Comparison of ENCODE assay signal across 14 mouse cellular contexts in the genomic region with DNA sequence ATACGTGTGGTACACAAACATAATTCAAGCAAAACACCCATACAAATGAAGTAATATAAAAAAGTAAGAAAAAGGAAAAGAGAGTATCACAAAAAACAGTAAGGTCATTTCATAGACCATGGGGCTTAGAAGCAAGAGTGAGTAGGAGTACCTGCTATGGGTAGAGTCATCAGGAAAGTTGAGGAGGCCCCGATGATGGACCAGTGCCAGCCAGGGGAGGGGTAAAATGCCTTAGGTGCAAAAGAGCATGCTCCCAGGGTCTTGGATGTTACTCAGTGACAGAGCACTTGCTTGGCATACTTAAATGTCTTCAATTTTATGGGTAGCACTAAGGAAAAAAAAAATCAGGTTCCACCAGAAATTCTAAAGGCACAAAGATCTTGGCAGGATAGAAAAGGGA. TPM values are rescaled to one million over a fixed set of nuclear protein-coding genes. Genes with fewer than 3 reads are reported as not detected.
DNase-seq lines count a peak whose midpoint lies in the region; ATAC-seq and TF ChIP-seq lines count a peak whose summit lies in the region.
"Had no signal": no experiment of that assay in that cellular context is flagged by ENCODE, and none has a peak within 500 bp of the region (broad histone marks: within the 10 kb centered on the region; RNA-seq: fewer than 3 reads in every experiment).

No protein-coding gene starts in this region.

- H3K9me3 ChIP-seq in heart, embryonic 13.5 days = no peaks in the 10 kb centered on the region
- no peaks in the 10 kb centered on the region for H3K9me3 ChIP-seq in lung, embryonic 15.5 days
- no peaks in the 10 kb centered on the region for H3K9me3 ChIP-seq in kidney, postnatal 0 days (replicated peaks; ENCODE audit: low read length)
- H3K9me3 ChIP-seq in liver, embryonic 16.5 days (replicated peaks; ENCODE audit: control insufficient read depth, low read length) = no peaks in the 10 kb centered on the region
- H3K9me3 ChIP-seq: embryonic facial prominence, embryonic 15.5 days had no signal

- no peak for ATAC-seq in heart, embryonic 13.5 days (ENCODE audit: extremely low read depth, insufficient number of reproducible peaks, low FRiP score, low TSS enrichment)
- ATAC-seq in lung, embryonic 15.5 days (ENCODE audit: borderline replicate concordance, extremely low read depth, low FRiP score, low TSS enrichment) = no peak
- ATAC-seq in kidney, postnatal 0 days (replicated peaks; ENCODE audit: low FRiP score, low read depth) = no peak
- no peak for ATAC-seq in liver, embryonic 16.5 days (ENCODE audit: low read depth)
- ATAC-seq: forebrain, embryonic 14.5 days; hindbrain, postnatal 0 days had no signal

- DNase-seq in heart, postnatal 10 days = no peak
- DNase-seq in lung, adult 2 months = no peak
- DNase-seq in kidney, postnatal 0 days (ENCODE audit: low spot score) = no peak
- no peak for DNase-seq in T-cell, adult 2 months (ENCODE audit: low spot score)
- DNase-seq in adrenal gland, adult 8-10 months = no peak
- DNase-seq: lung, adult 18-20 months had no signal

- H3K27ac ChIP-seq in heart, embryonic 13.5 days (replicated peaks) = peak overlapping the region; percentile 98
- peak overlapping the region; percentile 25; the same call in 1 of the 2 replicates for H3K27ac ChIP-seq in lung, embryonic 15.5 days
- H3K27ac ChIP-seq in kidney, postnatal 0 days = peak overlapping the region; percentile 95
- H3K27ac ChIP-seq in liver, embryonic 16.5 days (ENCODE audit: low read length) = peak overlapping the region; percentile 70
- H3K27ac ChIP-seq: embryonic facial prominence, embryonic 15.5 days; hindbrain, postnatal 0 days; stomach, postnatal 0 days had no signal

- no peak for TF ChIP-seq POLR2A in lung, adult 2 months (IDR thresholded peaks at IDR 0.05; ENCODE audit: borderline replicate concordance, extremely low read depth, low read depth, low read length)

- WGBS in heart, embryonic 13.5 days = 78% methylated on average over 2 of the region's 2 CpGs
- 90% methylated on average over 2 of the region's 2 CpGs for WGBS in lung, embryonic 15.5 days
- WGBS in lung, adult 2 months = 78% methylated on average over 2 of the region's 2 CpGs
- WGBS in kidney, postnatal 0 days = 76% methylated on average over 2 of the region's 2 CpGs
- 78% methylated on average over 2 of the region's 2 CpGs for WGBS in liver, embryonic 16.5 days (ENCODE audit: insufficient replicate concordance)

- no peak overlapping the region for H3K9ac ChIP-seq in heart, embryonic 13.5 days
- no peak overlapping the region for H3K9ac ChIP-seq in lung, embryonic 15.5 days
- no peak overlapping the region for H3K9ac ChIP-seq in kidney, postnatal 0 days (ENCODE audit: low read depth, low read length)
- peak overlapping the region; percentile 15; the same call in 1 of the 2 replicates for H3K9ac ChIP-seq in liver, embryonic 16.5 days (ENCODE audit: low read depth, low read length)
- H3K9ac ChIP-seq: embryonic facial prominence, embryonic 15.5 days had no signal

- intact Hi-C loops in heart, postnatal 10 days (cut with DNase I) = no loop called here

- 0 out of 2 replicates have a peak overlapping the region, but pooled peaks have one; percentile 61 for H3K4me2 ChIP-seq in heart, embryonic 13.5 days
- no peak overlapping the region for H3K4me2 ChIP-seq in lung, embryonic 15.5 days
- H3K4me2 ChIP-seq in kidney, postnatal 0 days (ENCODE audit: low read length) = no peak overlapping the region
- H3K4me2 ChIP-seq in liver, embryonic 16.5 days (ENCODE audit: low read depth, low read length) = no peak overlapping the region
- H3K4me2 ChIP-seq: embryonic facial prominence, embryonic 15.5 days had no signal

- H3K4me3 ChIP-seq in heart, embryonic 13.5 days = no peak overlapping the region
- H3K4me3 ChIP-seq in lung, embryonic 15.5 days = no peak overlapping the region
- H3K4me3 ChIP-seq in lung, adult 2 months (replicated peaks; ENCODE audit: extremely low read depth, low read depth, low read length) = no peak overlapping the region
- no peak overlapping the region for H3K4me3 ChIP-seq in kidney, postnatal 0 days (replicated peaks; ENCODE audit: low read depth, low read length)
- no peak overlapping the region for H3K4me3 ChIP-seq in liver, embryonic 16.5 days (ENCODE audit: low read depth, low read length)
- H3K4me3 ChIP-seq: embryonic facial prominence, embryonic 15.5 days had no signal

- no peak for TF ChIP-seq CTCF in lung, adult 2 months (IDR thresholded peaks at IDR 0.05; ENCODE audit: insufficient read depth, low read length)
- no peak for TF ChIP-seq CTCF in kidney, postnatal 0 days (IDR thresholded peaks at IDR 0.05; ENCODE audit: low read depth)

- peaks cover 97% of the 10 kb centered on the region for H3K4me1 ChIP-seq in heart, embryonic 13.5 days
- peaks cover 68% of the 10 kb centered on the region for H3K4me1 ChIP-seq in lung, embryonic 15.5 days
- peaks cover 63% of the 10 kb centered on the region for H3K4me1 ChIP-seq in lung, adult 2 months (ENCODE audit: control insufficient read depth, insufficient read depth, low read length)
- H3K4me1 ChIP-seq in kidney, postnatal 0 days (replicated peaks; ENCODE audit: insufficient read depth, low read length) = peaks cover 29% of the 10 kb centered on the region; the same call in 1 of the 2 replicates
- H3K4me1 ChIP-seq in liver, embryonic 16.5 days (ENCODE audit: control insufficient read depth, low read depth, low read length) = peaks cover 89% of the 10 kb centered on the region

- H3K27me3 ChIP-seq in heart, embryonic 13.5 days (replicated peaks) = no peaks in the 10 kb centered on the region
- no peaks in the 10 kb centered on the region for H3K27me3 ChIP-seq in lung, embryonic 15.5 days
- H3K27me3 ChIP-seq in kidney, postnatal 0 days (ENCODE audit: insufficient read depth, low read length) = no peaks in the 10 kb centered on the region
- no peaks in the 10 kb centered on the region for H3K27me3 ChIP-seq in liver, embryonic 16.5 days (ENCODE audit: control insufficient read depth, insufficient read depth, low read depth, low read length)
- H3K27me3 ChIP-seq: embryonic facial prominence, embryonic 15.5 days had no signal

- H3K36me3 ChIP-seq in heart, embryonic 13.5 days = peaks cover 8% of the 10 kb centered on the region
- 0 out of 2 replicates have a peak, but pooled peaks cover under 1% of the 10 kb centered on the region for H3K36me3 ChIP-seq in lung, embryonic 15.5 days
- peaks cover 3% of the 10 kb centered on the region; the same call in 1 of the 2 replicates for H3K36me3 ChIP-seq in kidney, postnatal 0 days (ENCODE audit: insufficient read depth, low read length)
- H3K36me3 ChIP-seq in liver, embryonic 16.5 days (ENCODE audit: control insufficient read depth, insufficient read depth) = peaks cover 6% of the 10 kb centered on the region

RNA-seq across cellular contexts. Expression of a gene that starts 33.2 kb away (rescaled TPM):
- polyA plus RNA-seq in heart, embryonic 13.5 days (2015; fragmentation: Nextera tagmentation; extraction: Ambion mirVana) = 11.8 and 13.4 TPM in 2 replicates
- 10 to 100 TPM; 17.9 to 22.4 TPM for total RNA-seq in heart, postnatal 10 days (2021)
- 74.8 and 81.0 TPM in 2 replicates for polyA plus RNA-seq in lung, embryonic 15.5 days (2015; fragmentation: Nextera tagmentation; extraction: Ambion mirVana)
- polyA plus RNA-seq in lung, adult 2 months (2012; rRNA removed) = 84.7 and 90.1 TPM in 2 replicates
- 15.8 and 16.3 TPM in 2 replicates for polyA plus RNA-seq in kidney, postnatal 0 days (2015; fragmentation: Nextera tagmentation; extraction: Ambion mirVana)
- polyA plus RNA-seq in liver, embryonic 16.5 days (2015; fragmentation: Nextera tagmentation; extraction: Ambion mirVana) = 0.95 and 1.4 TPM in 2 replicates
- 1 to 10 TPM; 1.3 to 4.4 (median 2.7) TPM for total RNA-seq in adrenal gland, adult 8-10 months (2022)
- total RNA-seq: megakaryocyte-erythroid progenitor cell, adult 5-6 weeks had no signal

RNA-seq across cellular contexts. Expression of a gene that starts 44.4 kb away (rescaled TPM):
- 59.6 and 62.8 TPM in 2 replicates for polyA plus RNA-seq in heart, embryonic 13.5 days (2015; fragmentation: Nextera tagmentation; extraction: Ambion mirVana)
- total RNA-seq in heart, postnatal 10 days (2021) = 10 to 100 TPM; 40.0 to 72.4 TPM
- 101 and 107 TPM in 2 replicates for polyA plus RNA-seq in lung, embryonic 15.5 days (2015; fragmentation: Nextera tagmentation; extraction: Ambion mirVana)
- polyA plus RNA-seq in lung, adult 2 months (2012; rRNA removed) = 113 and 118 TPM in 2 replicates
- polyA plus RNA-seq in kidney, postnatal 0 days (2015; fragmentation: Nextera tagmentation; extraction: Ambion mirVana) = 95.6 and 98.7 TPM in 2 replicates
- polyA plus RNA-seq in liver, embryonic 16.5 days (2015; fragmentation: Nextera tagmentation; extraction: Ambion mirVana) = 213 and 241 TPM in 2 replicates
- 10 to 100 TPM; 58.5 to 74.6 (median 72.0) TPM for total RNA-seq in adrenal gland, adult 8-10 months (2022)

RNA-seq across cellular contexts. Expression of a gene that starts 51.1 kb away (rescaled TPM):
- polyA plus RNA-seq in heart, embryonic 13.5 days (2015; fragmentation: Nextera tagmentation; extraction: Ambion mirVana) = 56.7 and 58.8 TPM in 2 replicates
- total RNA-seq in heart, postnatal 10 days (2021) = 10 to 100 TPM; 72.9 to 84.2 TPM
- polyA plus RNA-seq in lung, embryonic 15.5 days (2015; fragmentation: Nextera tagmentation; extraction: Ambion mirVana) = 134 and 143 TPM in 2 replicates
- polyA plus RNA-seq in lung, adult 2 months (2012; rRNA removed) = 323 and 438 TPM in 2 replicates
- 170 and 194 TPM in 2 replicates for polyA plus RNA-seq in kidney, postnatal 0 days (2015; fragmentation: Nextera tagmentation; extraction: Ambion mirVana)
- polyA plus RNA-seq in liver, embryonic 16.5 days (2015; fragmentation: Nextera tagmentation; extraction: Ambion mirVana) = 18.1 and 18.8 TPM in 2 replicates
- total RNA-seq in adrenal gland, adult 8-10 months (2022) = 10 to 100 TPM; 38.9 to 74.3 (median 55.1) TPM
- total RNA-seq: megakaryocyte-erythroid progenitor cell, adult 5-6 weeks had no signal

Comparison
In these comparisons a context has a peak if more than half of its experiments do, and no peak if none do; other contexts are left out.
1. H3K27ac ChIP-seq: peak in every context shown above with its lines; median percentile 98 in heart, embryonic 13.5 days; 95 in kidney, postnatal 0 days; 70 in liver, embryonic 16.5 days; 25 in lung, embryonic 15.5 days.